Mouse (Mus musculus) 416B (cell line): ENCODE data around the gene Fam19a5.

Experiments used
- DNase-seq: peaks from one replicate; pipeline ENCODE4 v3.0.0; 2011; ENCODE audit warnings: low read depth

The Fam19a5 gene

DNA sequence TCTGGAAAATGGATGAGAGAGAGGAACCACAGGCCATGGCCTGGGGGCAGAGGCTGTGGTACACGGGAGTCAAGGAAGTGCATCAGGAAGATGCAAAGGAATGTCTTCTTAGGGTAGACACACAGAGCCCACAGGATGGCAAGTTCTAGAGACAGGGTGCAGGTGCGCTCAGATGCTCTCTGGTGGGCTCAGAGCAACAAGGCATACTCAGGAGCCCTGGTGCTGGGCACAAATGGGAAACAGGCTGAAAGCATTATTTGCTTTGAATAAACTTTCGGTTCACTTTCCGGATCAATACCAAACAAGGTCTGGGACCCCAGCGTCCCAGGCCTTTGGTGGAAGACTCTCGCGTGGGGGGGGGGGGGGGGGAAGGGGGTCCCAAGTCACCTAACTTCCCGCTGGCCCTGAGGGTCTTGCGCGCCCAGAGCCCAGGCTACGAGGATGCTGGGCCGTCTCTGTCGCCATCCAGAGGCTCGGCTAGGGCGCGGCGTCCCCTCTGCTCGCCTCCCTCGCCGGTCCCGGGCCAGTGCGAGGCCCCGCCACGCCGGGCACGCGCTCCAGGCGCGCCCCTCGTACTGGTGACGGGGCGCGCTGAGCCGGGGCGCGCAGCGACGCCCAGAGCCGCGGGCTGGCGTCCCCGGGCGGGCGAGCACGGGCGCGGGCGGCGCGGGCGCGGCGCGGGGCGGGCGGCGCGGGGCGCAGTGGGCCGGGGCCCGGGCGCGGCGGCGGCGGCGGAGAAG lies at the start of gene Fam19a5:
TSS of gene Fam19a5 (plus strand) at position 701 of the 740 bp plus-strand sequence.
- no peak for DNase-seq

GRCm38 (mm10) chr15:87501737-87502136 lies 42.4 kb upstream of the Fam19a5 start:
- no peak for DNase-seq

GRCm38 (mm10) chr15:87507349-87507748 lies 36.8 kb upstream of the Fam19a5 start:
- DNase-seq, result no peak

DNA sequence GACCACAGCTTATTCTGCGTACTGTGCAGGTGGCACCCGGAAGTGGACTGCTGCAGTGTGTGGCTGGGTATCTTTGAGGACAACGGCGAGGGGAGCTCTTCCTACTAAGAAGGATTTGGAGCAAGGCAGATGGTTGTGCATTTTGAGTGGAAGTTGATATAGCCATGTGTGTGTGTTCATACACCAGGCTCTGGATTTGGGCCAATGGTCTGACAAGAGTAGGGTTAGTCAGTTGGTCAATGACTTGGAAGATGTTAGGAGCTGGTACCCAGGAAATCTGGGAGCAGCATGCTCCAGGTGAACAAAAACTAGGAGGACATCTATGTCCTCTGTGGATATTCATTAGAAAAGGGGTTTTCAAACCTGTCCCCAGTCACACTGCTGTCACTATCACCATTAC lies 33.2 kb upstream of the Fam19a5 start:
- DNase-seq, result no peak

GRCm38 (mm10) chr15:87518161-87518560 lies 25.9 kb upstream of the Fam19a5 start:
- no peak for DNase-seq

- no peak for DNase-seq
Measured at GRCm38 (mm10) chr15:87529271-87529670, 14.8 kb upstream of the Fam19a5 start.

- no peak for DNase-seq
Measured at GRCm38 (mm10) chr15:87541656-87542055, 2.4 kb upstream of the Fam19a5 start.

GRCm38 (mm10) chr15:87544401-87545129 lies 466 bp downstream of the Fam19a5 start:
- DNase-seq, result no peak

DNA sequence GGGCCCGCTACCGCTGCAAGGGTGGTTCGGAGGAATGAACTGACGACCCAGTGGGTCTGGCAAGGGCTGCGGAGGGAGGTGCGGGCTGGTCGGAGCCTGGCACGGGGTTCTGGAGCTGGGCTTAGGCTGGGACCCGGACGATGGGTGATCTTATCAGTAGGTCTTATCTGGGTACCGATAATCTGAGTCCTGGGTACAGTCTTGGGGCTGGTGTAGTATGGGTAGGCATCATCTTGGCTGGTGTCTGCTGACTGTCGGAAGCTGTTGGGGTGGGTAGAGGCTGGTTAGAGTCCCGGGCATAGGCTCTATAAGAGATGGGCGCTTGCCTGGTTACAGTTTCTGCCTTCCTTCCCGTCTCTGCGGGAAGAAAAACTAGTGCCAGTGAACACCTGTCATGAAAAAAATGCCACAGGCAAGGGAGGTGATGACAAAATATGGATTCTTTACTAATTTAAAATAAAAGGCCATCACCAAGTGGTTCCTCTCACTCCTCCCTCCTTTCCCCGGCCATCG lies 1.1 kb downstream of the Fam19a5 start:
- DNase-seq, result no peak

DNA sequence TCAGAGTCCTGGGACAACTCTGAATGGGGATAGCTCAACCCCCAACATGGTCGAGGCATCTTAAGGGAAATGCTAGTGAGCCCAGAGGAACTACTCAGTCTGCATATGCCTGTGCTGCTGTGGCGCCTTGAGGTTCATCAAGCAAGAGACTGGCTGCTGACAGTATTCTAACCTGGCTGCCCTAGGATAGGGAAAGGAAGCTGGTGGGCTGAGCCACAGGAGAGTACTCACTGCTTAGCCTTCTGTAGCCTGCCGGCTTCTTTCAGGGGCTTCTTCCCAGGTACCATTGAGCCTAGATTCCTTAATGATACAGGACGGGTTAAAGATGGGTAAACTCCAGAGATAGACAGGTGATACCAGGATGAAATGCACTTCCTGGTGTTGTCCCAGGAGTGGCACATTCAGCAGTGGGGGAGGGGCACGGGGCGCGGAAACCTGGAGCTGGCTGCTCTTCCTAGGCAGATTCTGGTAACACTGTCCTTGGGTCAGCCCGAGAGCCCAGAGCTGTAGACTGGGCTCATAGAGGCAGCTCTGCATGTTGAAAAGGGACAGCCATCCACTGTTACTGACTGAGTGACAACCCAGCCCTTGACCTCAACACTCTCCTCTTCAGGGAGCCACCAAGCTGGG lies 1.7 kb downstream of the Fam19a5 start:
- DNase-seq, result no peak

DNA sequence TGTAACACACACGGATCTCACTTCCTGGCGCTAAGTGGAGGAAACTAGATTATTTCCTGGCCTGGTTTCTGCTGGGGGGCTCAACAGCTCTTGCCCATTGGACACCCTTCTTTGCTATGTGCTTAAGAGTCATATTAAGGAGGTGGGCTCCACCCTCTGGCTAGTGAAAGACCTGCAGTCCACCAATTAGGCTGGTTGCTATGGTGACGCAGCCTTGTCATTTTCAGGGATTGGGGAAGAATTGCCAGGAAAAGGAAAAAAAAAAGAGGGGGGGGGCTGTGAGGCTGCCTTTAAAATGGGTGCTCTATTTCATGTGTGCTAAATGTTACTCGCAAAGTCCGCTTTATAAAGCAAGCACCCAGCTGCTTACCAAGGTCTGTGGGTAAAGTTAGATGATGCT lies 2.9 kb downstream of the Fam19a5 start:
- DNase-seq, result no peak

- DNase-seq, result no peak
Measured at GRCm38 (mm10) chr15:87549724-87550123, 5.6 kb downstream of the Fam19a5 start.

DNA sequence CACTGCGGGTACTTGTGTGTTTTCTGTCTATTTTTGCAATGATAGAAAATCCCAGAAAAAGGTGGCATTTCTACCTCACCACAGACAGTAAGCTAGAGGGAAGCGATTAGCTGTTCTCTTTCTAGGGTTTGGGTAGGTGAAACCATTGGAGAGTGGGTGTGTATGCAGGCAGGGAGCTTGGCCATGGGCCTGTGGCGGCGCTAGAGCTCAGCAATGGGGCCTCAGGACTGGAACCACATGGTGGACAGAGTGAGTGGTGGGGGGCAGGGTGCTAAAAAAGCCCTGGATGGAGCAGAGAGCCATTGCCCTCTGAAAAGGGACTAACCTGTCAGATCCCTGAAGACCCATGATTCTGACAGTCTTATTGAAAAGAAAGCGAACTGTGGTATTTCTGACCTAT lies 6.7 kb downstream of the Fam19a5 start:
- no peak for DNase-seq

DNA sequence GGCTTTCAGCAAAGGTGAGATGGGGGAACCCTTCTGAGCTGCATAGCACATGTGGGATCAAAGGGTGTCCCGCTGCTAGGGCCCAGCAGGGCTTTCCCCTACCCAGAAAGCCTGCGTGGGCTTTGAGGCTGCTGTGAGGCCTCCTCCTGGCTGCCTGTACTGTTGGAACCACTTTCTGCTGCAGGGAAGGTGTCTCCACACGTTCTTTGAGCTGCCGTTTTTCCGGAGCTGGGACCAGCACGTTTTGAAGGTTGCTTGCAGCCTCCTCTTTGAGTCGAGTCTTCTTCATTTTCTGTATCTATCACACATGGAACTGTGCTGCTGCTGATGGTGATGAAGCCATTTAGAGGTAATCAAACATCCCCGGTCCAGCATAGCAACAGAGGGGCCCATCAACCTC lies 7.5 kb downstream of the Fam19a5 start:
- no peak for DNase-seq

- no peak for DNase-seq
Measured at GRCm38 (mm10) chr15:87555811-87556210, 11.7 kb downstream of the Fam19a5 start.

DNA sequence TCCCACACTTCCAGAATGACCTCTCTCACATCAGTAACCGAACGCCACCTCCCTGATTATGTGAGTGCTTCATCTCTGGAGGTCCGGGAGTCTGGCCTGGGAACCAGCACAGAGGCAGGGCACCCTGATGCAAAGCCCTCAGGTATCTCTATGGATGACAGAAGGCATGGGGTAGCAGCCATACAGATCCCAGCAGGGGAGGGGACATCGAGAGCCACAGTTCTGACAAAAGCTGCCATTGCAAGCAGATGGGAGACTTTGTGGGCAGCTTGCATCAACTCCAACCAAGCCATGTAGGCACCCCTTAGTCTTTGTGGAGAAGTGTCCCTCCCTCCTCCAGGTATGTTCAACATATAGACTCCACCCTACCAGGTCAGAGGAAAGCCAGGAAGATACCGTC lies 20.2 kb downstream of the Fam19a5 start:
- DNase-seq, result no peak

- DNase-seq, result no peak
Measured at GRCm38 (mm10) chr15:87566040-87566929, 22.2 kb downstream of the Fam19a5 start.

GRCm38 (mm10) chr15:87570182-87570581 lies 26.1 kb downstream of the Fam19a5 start:
- no peak for DNase-seq

DNA sequence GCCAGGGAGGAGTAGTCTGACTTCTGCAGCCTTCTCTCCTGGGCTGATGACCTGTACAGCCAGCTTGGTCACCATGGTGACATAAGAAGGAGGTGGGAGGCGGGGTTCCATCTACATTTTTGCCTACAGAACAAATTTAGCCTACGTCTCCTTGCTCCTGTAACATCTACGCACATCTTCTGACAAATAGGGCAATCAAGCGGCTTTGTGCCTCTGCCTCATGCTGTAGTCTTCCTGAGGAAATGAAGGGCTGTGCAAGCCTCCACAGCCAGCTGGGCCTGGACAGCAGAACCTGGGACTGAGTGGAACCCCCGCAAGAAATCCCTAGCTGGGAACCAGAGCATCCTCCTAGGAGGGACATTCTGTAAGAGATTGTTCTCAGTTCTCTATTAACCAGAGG lies 35.8 kb downstream of the Fam19a5 start:
- no peak for DNase-seq

DNA sequence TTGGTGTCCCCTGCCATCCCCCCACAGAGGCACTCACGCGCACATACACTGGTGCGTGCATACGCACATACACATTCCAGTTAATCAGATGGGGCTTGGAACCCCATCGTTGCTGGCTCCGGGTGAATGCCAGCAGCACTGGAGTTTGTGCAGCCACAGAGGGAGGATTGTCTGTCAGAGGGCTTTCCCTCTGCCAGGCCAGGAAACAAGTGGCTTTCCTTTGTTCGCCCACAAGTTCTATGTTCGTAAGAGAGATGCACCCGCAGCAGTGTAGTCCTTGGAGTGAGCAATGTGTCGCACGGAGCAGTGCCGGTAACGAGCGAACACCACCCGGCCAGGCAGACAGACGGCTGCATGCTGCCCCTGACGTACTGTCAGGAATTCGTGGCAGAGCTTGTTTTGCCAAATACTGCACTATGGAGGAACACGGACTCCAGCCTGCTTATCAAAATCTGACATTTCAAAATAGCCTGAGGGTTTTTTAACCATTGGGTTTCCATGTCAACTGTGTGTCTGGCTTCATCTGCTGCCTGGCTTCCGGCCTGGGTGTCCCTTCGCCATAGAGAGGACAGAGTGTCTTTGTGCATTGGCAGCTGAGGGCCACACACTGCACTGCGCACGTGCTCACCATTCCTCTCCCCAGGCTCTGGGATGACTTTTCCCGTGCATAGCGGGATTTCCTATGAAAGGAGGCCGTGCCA lies 40.0 kb downstream of the Fam19a5 start:
- DNase-seq, result no peak

DNA sequence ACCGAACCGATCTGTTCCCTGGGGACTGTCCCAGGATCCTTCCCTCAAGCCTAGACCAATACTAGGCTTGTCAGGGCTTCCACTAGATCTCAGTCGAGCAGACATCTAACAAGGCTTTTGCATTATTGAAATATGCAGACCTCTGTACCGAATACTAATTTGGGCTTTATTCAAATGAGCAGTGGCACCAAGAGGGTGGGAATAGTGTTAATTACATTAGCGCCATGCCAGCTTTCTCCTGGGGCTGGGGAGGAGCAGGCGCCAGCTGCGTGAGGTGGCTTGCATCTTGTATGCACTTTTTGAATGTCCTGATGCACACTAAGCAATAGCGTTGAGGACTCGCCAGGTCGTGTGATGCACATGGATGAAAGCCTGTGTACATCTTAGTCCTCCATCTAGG lies 46.9 kb downstream of the Fam19a5 start:
- no peak for DNase-seq
